Mouse (Mus musculus) olfactory bulb, adult 2 months (tissue): Measurements from ENCODE around the gene Mms19. TPM values are rescaled to one million over a fixed set of nuclear protein-coding genes. Genes with fewer than 3 reads are reported as not detected.
A peak's percentile ranks its signal among the peaks of the same experiment; 100 is the strongest.

Experiments
- H3K27ac ChIP-seq: fragments of 200-500 bp; 2 replicates; pipeline ENCODE4 v1.5.1; 2012; ENCODE audit warnings: low read depth, low read length; ENCODE audit not compliant: insufficient read depth
- H3K4me1 ChIP-seq: fragments of 200-500 bp; 2 replicates; pipeline ENCODE4 v1.6.1; 2012; ENCODE audit warnings: low read length; ENCODE audit not compliant: control insufficient read depth, insufficient read depth
- H3K4me3 ChIP-seq: fragments of 200-500 bp; 2 replicates; pipeline ENCODE4 v1.5.1; 2012; ENCODE audit warnings: mild to moderate bottlenecking, low read depth, low read length, moderate library complexity; ENCODE audit not compliant: insufficient read depth
- CTCF ChIP-seq: fragments of 200-500 bp; IDR thresholded peaks from 2 replicates; pipeline ENCODE4 v1.5.1; 2012; ENCODE audit warnings: low read depth, mild to moderate bottlenecking, low read length, moderate library complexity; ENCODE audit not compliant: insufficient read depth
- POLR2A ChIP-seq: fragments of 200-500 bp; IDR thresholded peaks from 2 replicates; pipeline ENCODE4 v1.6.1; 2012; ENCODE audit warnings: mild to moderate bottlenecking, low read depth, low read length, moderate library complexity; ENCODE audit not compliant: insufficient read depth
- WGBS: fragments of 180-500 bp; shearing (Covaris S2); methylation state at CpG from one replicate; pipeline ENCODE4 v1.1.7; 2018; 5-methylcytosine and 5-hydroxymethylcytosine counted together
- polyA plus RNA-seq: library from polyadenylated mRNA; stranded (reverse); fragments of >200 nt; gene quantifications from 2 replicates; pipeline ENCODE4 v1.2.4, GENCODE M21; 2012; ENCODE audit warnings: low replicate concordance; ENCODE audit not compliant: missing spikeins, insufficient read depth, insufficient read length

The Mms19 gene
- polyA plus RNA-seq, 1 experiment: not detected

- H3K27ac ChIP-seq: no peak overlapping the region
- WGBS: 10% methylated on average over 18 of the region's 18 CpGs
- H3K4me3 ChIP-seq: peak overlapping the region; percentile 88
- TF ChIP-seq POLR2A: no peak
- H3K4me1 ChIP-seq: peaks cover 8% of the 10 kb centered on the region
Measured at GRCm38 (mm10) chr19:41896319-41896711, 84.6 kb downstream of the Mms19 start.

DNA sequence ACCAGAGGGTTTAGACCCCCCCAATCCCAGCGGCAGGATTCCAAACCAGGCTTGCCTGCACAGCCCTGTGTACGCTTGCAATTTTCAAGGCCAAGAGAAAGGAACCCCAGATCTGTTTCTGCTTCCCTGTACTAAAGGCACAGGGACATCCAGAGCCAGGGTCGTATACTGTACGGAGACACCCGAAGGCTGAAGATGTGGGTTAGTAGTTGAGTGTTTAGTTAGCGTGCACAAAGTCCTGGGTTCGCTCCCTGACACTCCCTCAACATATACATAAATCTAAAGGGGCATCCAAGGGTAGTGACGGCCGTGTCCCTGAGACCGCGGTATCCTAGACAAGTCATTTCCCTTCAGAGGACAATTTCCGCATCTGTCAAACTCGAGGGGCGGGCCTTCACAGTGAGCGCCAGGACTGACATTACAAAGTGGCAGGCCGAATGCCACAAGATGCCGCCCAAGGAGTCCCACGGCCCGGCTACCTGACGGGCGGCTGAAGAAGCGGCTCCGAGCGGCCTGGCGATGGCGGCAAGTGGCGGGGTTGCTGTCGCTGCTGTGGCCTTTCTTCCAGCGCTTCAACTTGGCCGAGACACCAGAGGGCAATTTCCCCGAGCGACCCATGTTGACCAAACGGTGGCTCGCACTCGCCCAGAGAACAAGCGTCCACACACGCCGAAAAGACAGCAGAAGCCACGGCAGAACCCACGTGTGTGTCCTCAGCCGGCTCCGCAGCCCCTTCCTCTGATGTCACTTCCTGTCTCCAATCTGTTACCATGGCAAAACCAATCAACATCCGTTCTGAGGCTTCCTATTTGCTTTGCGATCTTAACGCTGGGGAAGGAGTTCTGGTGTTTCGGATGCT is 85.3 kb downstream of the Mms19 start, which contains the start of gene Rrp12:
Rrp12 (minus strand) TSS at position 714 of the 859 bp plus-strand sequence.
- Histone ChIP-seq H3K4me1 (peaks cover 8% of the 10 kb centered on the region), H3K4me3 (peak within 1 kb of the TSS; percentile 88), H3K27ac (no peak within 1 kb of the TSS)
- no peak for TF ChIP-seq CTCF
- TF ChIP-seq POLR2A: no peak
- WGBS: under 1% methylated on average over 46 of the region's 46 CpGs

DNA sequence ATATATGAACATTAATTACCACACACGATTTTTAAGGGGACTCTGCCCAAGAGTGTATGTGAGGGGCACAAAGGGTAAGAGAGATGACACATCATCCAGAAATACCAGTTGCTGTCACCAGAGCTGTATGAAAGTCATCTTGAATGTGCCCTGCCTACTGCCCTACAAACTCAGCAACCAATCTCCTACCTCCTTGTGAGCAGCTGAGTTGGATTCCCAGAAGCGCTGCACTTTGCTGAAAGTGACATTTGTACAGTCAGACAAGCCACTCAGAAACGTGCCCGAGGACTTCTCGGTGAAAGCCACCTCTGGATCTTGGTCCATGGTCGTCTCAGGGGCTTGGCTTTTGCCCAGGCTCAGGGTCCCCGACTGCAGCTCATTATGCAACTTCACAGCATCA is 86.0 kb downstream of the Mms19 start:
- H3K27ac ChIP-seq: no peak overlapping the region
- peak overlapping the region; percentile 88; the same call in 1 of the 2 replicates for H3K4me3 ChIP-seq
- TF ChIP-seq CTCF: no peak
- TF ChIP-seq POLR2A: no peak
- WGBS: 45% methylated on average over 7 of the region's 7 CpGs
- peaks cover 8% of the 10 kb centered on the region for H3K4me1 ChIP-seq

Other genes starting within 250 kb of the Mms19 start
- not detected in 2 replicates for gene Slit1, start 237.5 kb downstream of the Mms19 start, polyA plus RNA-seq
- gene Arhgap19, start 179.1 kb downstream of the Mms19 start, polyA plus RNA-seq: not detected in 2 replicates
- gene Frat1, start 151.2 kb downstream of the Mms19 start, polyA plus RNA-seq: not detected in 2 replicates
- gene Frat2, start 133.0 kb downstream of the Mms19 start, polyA plus RNA-seq: not detected in 2 replicates
- gene Rrp12, start 85.0 kb downstream of the Mms19 start, polyA plus RNA-seq: not detected in 2 replicates
- 261 and 289 TPM in 2 replicates for gene Pgam1, start 69.2 kb downstream of the Mms19 start, polyA plus RNA-seq
- gene Exosc1, start 47.7 kb downstream of the Mms19 start, polyA plus RNA-seq: not detected in 2 replicates
- not detected in 2 replicates for gene Zdhhc16, start 47.7 kb downstream of the Mms19 start, polyA plus RNA-seq
- not detected in 2 replicates for gene Ubtd1, start 606 bp upstream of the Mms19 start, polyA plus RNA-seq
- gene Ankrd2, start 54.8 kb upstream of the Mms19 start, polyA plus RNA-seq: not detected in 2 replicates
- gene Hoga1, start 64.5 kb upstream of the Mms19 start, polyA plus RNA-seq: not detected in 2 replicates
- not detected in 2 replicates for gene 4933411K16Rik, start 71.1 kb upstream of the Mms19 start, polyA plus RNA-seq
- not detected in 2 replicates for gene Morn4, start 105.2 kb upstream of the Mms19 start, polyA plus RNA-seq
- gene Pi4k2a, start 109.3 kb upstream of the Mms19 start, polyA plus RNA-seq: not detected in 2 replicates
- gene Avpi1, start 147.9 kb upstream of the Mms19 start, polyA plus RNA-seq: not detected in 2 replicates
- not detected in 2 replicates for gene Marveld1, start 166.2 kb upstream of the Mms19 start, polyA plus RNA-seq
- not detected in 2 replicates for gene Zfyve27, start 182.8 kb upstream of the Mms19 start, polyA plus RNA-seq
- not detected in 2 replicates for gene Sfrp5, start 221.1 kb upstream of the Mms19 start, polyA plus RNA-seq